Mouse (Mus musculus): ENCODE data around the gene Rundc3a. TPM values are rescaled to one million over a fixed set of nuclear protein-coding genes. Genes with fewer than 3 reads are reported as not detected.

The Rundc3a gene
- polyA plus RNA-seq (2014; fragmentation: Illumina TruSeq; extraction: RNeasy Lipid Tissue Mini Kit (QIAGEN cat#74804); ENCODE audit: low read depth, low replicate concordance), result not detected

DNA sequence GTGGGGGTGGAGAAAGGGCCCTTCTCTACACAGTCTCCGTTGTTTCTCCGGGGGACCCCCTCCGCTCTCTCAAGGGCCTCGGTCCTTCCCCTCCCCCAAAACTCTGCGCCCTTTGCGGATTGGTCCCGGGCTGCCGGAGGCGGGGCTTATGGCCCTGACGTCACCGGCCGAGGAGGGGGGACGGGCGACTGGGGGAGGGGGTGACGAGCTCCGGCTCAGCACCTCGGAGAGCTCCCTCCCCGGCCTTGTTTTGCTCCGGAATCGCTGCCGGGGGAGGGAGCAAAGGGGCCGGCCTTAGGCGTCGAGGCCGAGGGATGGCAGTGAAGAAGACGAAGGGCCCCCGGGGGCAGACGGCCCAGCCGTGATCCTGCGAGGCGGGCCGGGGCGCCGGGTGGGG, at the start of gene Rundc3a:
Rundc3a (plus strand) TSS at position 166 of the 397 bp plus-strand sequence.

GRCm38 (mm10) chr11:102366103-102366502, 27.1 kb upstream of the Rundc3a start, which contains the start of gene Slc4a1:
Slc4a1 (minus strand) TSS chr11:102366203.

GRCm38 (mm10) chr11:102407834-102408215, 14.6 kb downstream of the Rundc3a start, which contains the start of gene Slc25a39:
Slc25a39 (minus strand) TSS chr11:102407946.

DNA sequence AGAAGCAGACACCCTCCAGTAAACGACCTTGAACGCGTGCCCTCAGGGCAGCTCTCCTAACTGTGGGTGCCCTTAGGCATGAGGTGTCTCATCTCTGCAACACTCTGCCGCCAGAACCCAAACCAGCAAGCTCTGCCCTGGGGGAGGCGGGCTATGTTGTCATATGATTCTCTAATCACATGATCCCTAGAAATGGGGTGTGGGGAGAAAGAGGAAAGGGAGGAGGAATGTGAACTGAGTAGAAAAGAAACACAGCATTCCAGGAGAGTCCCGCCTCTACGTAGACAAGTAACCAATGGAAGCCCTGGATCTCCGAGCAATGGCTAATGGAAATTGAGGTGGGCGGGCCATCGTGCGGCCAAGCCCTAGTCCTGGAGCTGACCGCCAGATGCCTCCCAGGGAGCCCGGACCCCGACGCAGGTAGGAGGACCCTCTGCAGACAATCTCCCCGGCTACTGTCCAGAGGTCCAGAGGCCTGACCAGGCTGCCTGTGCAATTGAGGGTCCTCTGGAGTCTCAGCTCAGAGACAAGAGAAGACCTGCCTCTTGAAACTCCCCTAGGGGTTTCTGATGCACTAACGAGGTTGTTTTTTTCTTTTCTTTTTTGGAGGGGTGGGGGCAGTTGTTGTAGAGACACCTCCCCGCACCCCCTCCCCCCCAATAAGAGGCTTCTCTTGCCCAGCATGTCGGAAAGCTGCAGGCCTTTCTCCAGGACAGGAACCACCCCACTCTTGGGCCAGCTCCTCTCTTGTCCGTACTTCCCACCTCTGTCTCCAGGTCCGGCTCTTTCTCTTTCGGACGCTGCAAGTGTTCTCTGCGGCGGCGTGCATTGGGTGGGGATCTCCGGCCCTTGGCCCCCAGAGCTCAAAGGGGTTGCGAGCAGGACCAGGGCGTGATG, 37.2 kb downstream of the Rundc3a start, which contains the start of gene Grn:
Grn (plus strand) TSS at position 195 of the 897 bp plus-strand sequence.

DNA sequence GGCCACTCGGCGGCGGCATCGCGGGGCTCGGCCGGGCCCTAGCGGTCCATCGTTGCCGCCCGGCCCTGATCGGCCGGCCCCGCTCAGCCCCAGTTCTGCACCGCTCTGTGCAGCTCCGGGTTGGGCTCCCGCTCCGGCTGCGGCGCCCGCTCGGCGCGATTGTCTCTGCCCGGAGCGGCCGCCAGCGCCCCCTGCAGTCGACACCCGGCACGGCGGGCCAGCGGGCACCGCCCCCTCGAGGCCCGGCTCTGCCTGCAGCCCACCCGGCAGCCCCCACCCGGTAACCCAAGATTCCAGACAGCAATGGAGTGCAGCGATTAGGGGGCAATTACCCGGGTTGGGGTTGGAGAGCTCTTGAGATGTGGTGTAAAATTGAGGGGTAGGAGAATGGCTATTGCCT, 54.3 kb downstream of the Rundc3a start, which contains the start of gene Fam171a2:
Fam171a2 (minus strand) TSS at position 186 of the 400 bp plus-strand sequence.

Other genes starting within 250 kb of the Rundc3a start
- 3.0 TPM for gene Nags, start 247.9 kb upstream of the Rundc3a start, polyA plus RNA-seq (2014; fragmentation: Illumina TruSeq; extraction: RNeasy Lipid Tissue Mini Kit (QIAGEN cat#74804); ENCODE audit: low read depth, low replicate concordance)
- 1.9 TPM for gene Tmem101, start 237.0 kb upstream of the Rundc3a start, polyA plus RNA-seq (2014; fragmentation: Illumina TruSeq; extraction: RNeasy Lipid Tissue Mini Kit (QIAGEN cat#74804); ENCODE audit: low read depth, low replicate concordance)
- 28.2 TPM for gene Lsm12, start 208.1 kb upstream of the Rundc3a start, polyA plus RNA-seq (2014; fragmentation: Illumina TruSeq; extraction: RNeasy Lipid Tissue Mini Kit (QIAGEN cat#74804); ENCODE audit: low read depth, low replicate concordance)
- gene G6pc3, start 203.8 kb upstream of the Rundc3a start, polyA plus RNA-seq (2014; fragmentation: Illumina TruSeq; extraction: RNeasy Lipid Tissue Mini Kit (QIAGEN cat#74804); ENCODE audit: low read depth, low replicate concordance), result not detected
- gene Hdac5, start 163.2 kb upstream of the Rundc3a start, polyA plus RNA-seq (2014; fragmentation: Illumina TruSeq; extraction: RNeasy Lipid Tissue Mini Kit (QIAGEN cat#74804); ENCODE audit: low read depth, low replicate concordance), result 3.7 TPM
- not detected for gene BC030867, start 144.5 kb upstream of the Rundc3a start, polyA plus RNA-seq (2014; fragmentation: Illumina TruSeq; extraction: RNeasy Lipid Tissue Mini Kit (QIAGEN cat#74804); ENCODE audit: low read depth, low replicate concordance)
- not detected for gene Asb16, start 124.7 kb upstream of the Rundc3a start, polyA plus RNA-seq (2014; fragmentation: Illumina TruSeq; extraction: RNeasy Lipid Tissue Mini Kit (QIAGEN cat#74804); ENCODE audit: low read depth, low replicate concordance)
- 3.8 TPM for gene Tmub2, start 108.5 kb upstream of the Rundc3a start, polyA plus RNA-seq (2014; fragmentation: Illumina TruSeq; extraction: RNeasy Lipid Tissue Mini Kit (QIAGEN cat#74804); ENCODE audit: low read depth, low replicate concordance)
- gene Atxn7l3, start 96.8 kb upstream of the Rundc3a start, polyA plus RNA-seq (2014; fragmentation: Illumina TruSeq; extraction: RNeasy Lipid Tissue Mini Kit (QIAGEN cat#74804); ENCODE audit: low read depth, low replicate concordance), result 3.3 TPM
- gene Ubtf, start 73.7 kb upstream of the Rundc3a start, polyA plus RNA-seq (2014; fragmentation: Illumina TruSeq; extraction: RNeasy Lipid Tissue Mini Kit (QIAGEN cat#74804); ENCODE audit: low read depth, low replicate concordance), result 12.1 TPM
- not detected for gene Slc4a1, start 27.2 kb upstream of the Rundc3a start, polyA plus RNA-seq (2014; fragmentation: Illumina TruSeq; extraction: RNeasy Lipid Tissue Mini Kit (QIAGEN cat#74804); ENCODE audit: low read depth, low replicate concordance)
- 57.4 TPM for gene Slc25a39, start 14.5 kb downstream of the Rundc3a start, polyA plus RNA-seq (2014; fragmentation: Illumina TruSeq; extraction: RNeasy Lipid Tissue Mini Kit (QIAGEN cat#74804); ENCODE audit: low read depth, low replicate concordance)
- 12.5 TPM for gene Grn, start 36.9 kb downstream of the Rundc3a start, polyA plus RNA-seq (2014; fragmentation: Illumina TruSeq; extraction: RNeasy Lipid Tissue Mini Kit (QIAGEN cat#74804); ENCODE audit: low read depth, low replicate concordance)
- not detected for gene Fam171a2, start 54.3 kb downstream of the Rundc3a start, polyA plus RNA-seq (2014; fragmentation: Illumina TruSeq; extraction: RNeasy Lipid Tissue Mini Kit (QIAGEN cat#74804); ENCODE audit: low read depth, low replicate concordance)
- not detected for gene Itga2b, start 76.7 kb downstream of the Rundc3a start, polyA plus RNA-seq (2014; fragmentation: Illumina TruSeq; extraction: RNeasy Lipid Tissue Mini Kit (QIAGEN cat#74804); ENCODE audit: low read depth, low replicate concordance)
- 8.2 TPM for gene Gpatch8, start 163.0 kb downstream of the Rundc3a start, polyA plus RNA-seq (2014; fragmentation: Illumina TruSeq; extraction: RNeasy Lipid Tissue Mini Kit (QIAGEN cat#74804); ENCODE audit: low read depth, low replicate concordance)
- not detected for gene Gm11627, start 186.1 kb downstream of the Rundc3a start, polyA plus RNA-seq (2014; fragmentation: Illumina TruSeq; extraction: RNeasy Lipid Tissue Mini Kit (QIAGEN cat#74804); ENCODE audit: low read depth, low replicate concordance)
- gene Fzd2, start 211.0 kb downstream of the Rundc3a start, polyA plus RNA-seq (2014; fragmentation: Illumina TruSeq; extraction: RNeasy Lipid Tissue Mini Kit (QIAGEN cat#74804); ENCODE audit: low read depth, low replicate concordance), result not detected